Mouse (Mus musculus): Measurements from ENCODE around the gene Sema4b.

- no peak for TF ChIP-seq CTCF (IDR thresholded peaks at IDR 0.05; ENCODE audit: low read depth)
- TF ChIP-seq EP300 (IDR thresholded peaks at IDR 0.05; ENCODE audit: low read depth): no peak
Measured at GRCm38 (mm10) chr7:80252437-80252836, 65.8 kb downstream of the Sema4b start.

Data from liver, postnatal 0 days (tissue).